Mouse (Mus musculus): Measurements from ENCODE around the gene Sema6d.
"Not testable (repeated sequence)": the region's sequence is repeated elsewhere in the genome, so short reads cannot be mapped to it uniquely, and the experiment has no call there.

The Sema6d gene

DNA sequence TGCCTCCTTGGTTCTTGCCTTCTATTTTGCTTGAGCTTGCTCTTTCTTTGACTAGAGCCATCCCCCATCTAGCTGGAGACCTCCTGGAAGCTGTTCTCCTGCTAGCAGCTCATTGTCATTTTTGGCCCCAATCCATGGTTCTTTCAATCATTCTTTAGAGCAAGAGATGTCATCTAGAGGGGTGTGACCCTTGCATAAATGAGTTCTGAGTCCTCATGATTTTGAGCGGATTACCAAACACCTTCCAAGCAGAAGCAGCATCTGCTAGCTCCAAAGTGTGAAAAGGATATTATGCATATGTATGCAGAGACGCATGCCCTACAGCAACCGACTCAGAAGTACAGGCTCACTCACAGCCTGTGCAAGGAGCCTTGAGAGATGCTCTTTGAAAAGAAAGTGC is 201.4 kb downstream of the Sema6d start:
- in situ Hi-C loops (cut with MboI, MseI): no loop called here

DNA sequence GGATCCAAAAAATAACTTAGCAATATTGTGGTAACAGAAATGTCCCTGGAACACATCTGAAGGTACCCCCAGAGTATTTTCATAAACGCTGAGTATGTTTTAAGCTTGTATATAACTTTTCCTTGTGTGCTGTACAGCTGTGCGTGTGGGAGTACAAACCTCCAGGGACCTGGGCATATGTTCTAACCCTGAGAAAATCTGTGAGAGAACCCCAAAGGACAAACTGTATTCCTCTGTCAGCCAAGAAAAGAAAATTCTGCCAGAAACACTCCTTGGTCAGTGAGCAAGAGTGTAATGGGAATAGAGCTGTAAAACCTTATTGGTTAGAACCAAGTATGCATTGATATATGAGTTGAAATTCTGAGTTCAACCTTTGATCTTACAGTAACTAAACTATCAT is 203.8 kb downstream of the Sema6d start:
- in situ Hi-C loops (cut with MboI, MseI): no loop called here

GRCm38 (mm10) chr2:124298351-124298750 is 208.6 kb downstream of the Sema6d start:
- in situ Hi-C loops (cut with MboI, MseI): no loop called here

GRCm38 (mm10) chr2:124298872-124299271 is 209.1 kb downstream of the Sema6d start:
- in situ Hi-C loops (cut with MboI, MseI): no loop called here

DNA sequence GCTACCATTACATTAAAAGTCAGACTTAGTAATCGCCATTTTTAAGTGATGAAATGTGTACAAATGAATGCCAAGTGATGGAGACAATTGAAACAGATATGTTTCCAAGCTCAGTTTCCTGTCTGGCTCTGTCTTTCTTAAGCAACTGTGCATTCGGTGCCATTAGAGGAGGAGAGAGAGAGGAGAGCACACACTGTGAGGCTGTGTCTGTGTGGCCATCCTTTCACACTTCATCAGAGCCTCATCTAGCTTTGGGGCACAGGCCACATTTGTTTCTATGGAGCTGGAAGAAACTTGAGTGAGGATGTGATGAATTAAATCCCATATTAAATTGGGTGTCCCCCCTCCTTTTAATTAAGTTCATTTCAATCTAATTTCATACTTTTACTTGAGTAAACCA is 218.8 kb downstream of the Sema6d start:
- in situ Hi-C loops (cut with MboI, MseI): no loop called here

- in situ Hi-C loops (cut with MboI, MseI): no loop called here
Observed at GRCm38 (mm10) chr2:124309361-124310128, 219.8 kb downstream of the Sema6d start.

- in situ Hi-C loops (cut with MboI, MseI): no loop called here
Observed at GRCm38 (mm10) chr2:124322528-124323215, 232.9 kb downstream of the Sema6d start.

- in situ Hi-C loops (cut with MboI, MseI): no loop called here
Observed at GRCm38 (mm10) chr2:124324107-124324724, 234.4 kb downstream of the Sema6d start.

- in situ Hi-C loops (cut with MboI, MseI): no loop called here
Observed at GRCm38 (mm10) chr2:124329473-124330130, 239.8 kb downstream of the Sema6d start.

- in situ Hi-C loops (cut with MboI, MseI): no loop called here
Observed at GRCm38 (mm10) chr2:124332890-124333289, 243.1 kb downstream of the Sema6d start.

DNA sequence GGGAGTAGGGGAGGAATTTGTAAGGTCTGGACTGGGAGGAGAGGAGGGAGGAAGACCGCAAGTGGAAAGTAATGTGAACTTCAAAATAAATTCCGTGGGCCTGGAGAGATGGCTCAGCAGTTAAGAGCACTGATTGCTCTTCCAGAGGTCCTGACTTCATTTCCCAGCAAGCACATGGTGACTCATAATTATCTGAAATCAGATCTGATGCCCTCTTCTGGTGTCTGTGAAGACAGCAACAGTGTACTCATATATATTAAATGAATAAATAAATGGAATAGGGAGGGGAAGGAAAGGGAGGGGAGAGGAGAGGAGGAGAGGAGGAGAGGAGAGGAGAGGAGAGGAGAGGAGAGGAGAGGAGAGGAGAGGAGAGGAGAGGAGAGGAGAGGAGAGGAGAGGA is 244.9 kb downstream of the Sema6d start:
- in situ Hi-C loops (cut with MboI, MseI): not testable (repeated sequence)

- in situ Hi-C loops (cut with MboI, MseI): no loop called here
Observed at GRCm38 (mm10) chr2:124338296-124338695, 248.5 kb downstream of the Sema6d start.

DNA sequence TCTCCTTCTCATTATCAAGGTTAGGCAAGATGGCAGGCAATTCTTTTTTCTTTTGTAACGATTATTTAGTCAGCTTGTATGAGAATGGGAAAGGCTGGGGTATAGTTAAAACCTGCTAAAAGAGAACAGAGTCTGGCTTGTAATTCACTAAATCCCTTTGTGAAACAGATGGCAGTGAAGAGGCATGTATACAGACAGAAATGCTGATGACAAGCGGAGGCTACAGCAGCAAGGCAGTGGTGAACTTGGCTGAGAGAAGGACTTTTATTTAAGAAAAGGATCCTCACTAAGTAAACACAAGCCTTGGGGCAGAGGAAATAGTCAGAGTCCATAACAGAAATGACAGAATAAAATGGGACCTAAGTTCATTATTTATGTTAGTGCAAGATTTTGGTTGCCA is 264.4 kb downstream of the Sema6d start:
- in situ Hi-C loops (cut with MboI, MseI): no loop called here

- in situ Hi-C loops (cut with MboI, MseI): no loop called here
Observed at GRCm38 (mm10) chr2:124354716-124355115, 264.9 kb downstream of the Sema6d start.

DNA sequence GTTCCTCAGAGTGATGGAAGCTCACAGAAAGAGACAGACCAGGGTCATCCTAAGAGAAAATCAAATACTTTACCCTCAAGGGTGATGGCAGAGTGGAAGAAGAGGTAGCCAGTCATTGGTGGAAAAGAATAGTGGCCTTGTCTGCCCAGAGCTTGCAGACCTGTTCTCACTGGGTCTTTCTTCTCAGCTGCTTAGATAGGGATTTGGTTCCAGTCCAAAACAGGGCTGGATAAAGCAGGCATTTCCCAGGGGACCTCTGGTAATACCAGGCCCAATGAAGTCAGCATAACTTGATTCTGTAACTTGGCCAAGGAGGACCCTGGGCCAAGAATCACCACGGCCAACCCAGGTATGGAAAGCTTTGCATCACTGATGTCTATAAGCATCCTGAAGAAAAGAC is 279.5 kb downstream of the Sema6d start:
- in situ Hi-C loops (cut with MboI, MseI): no loop called here

DNA sequence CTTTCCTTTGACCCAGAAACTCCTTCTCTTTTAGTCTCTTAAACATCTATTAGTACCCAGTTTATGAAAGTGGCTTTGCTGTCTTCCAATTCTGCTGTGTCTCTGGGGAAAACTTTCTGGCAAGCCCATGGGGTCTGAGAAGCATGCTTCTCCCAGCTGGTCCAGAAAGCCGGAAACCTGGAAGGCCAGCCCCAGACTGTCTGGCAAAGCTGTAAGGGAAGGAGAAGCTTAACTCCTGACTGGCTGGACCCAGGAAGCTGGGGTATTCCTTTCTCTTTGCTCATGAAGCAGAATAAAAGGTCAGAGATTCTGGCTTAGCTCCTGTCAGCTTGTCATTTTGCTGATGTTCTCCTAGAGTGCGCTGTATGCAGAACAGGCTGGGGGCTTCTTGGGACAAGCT is 280.2 kb downstream of the Sema6d start:
- in situ Hi-C loops (cut with MboI, MseI): no loop called here

- in situ Hi-C loops (cut with MboI, MseI): no loop called here
Observed at GRCm38 (mm10) chr2:124371363-124371762, 281.6 kb downstream of the Sema6d start.

DNA sequence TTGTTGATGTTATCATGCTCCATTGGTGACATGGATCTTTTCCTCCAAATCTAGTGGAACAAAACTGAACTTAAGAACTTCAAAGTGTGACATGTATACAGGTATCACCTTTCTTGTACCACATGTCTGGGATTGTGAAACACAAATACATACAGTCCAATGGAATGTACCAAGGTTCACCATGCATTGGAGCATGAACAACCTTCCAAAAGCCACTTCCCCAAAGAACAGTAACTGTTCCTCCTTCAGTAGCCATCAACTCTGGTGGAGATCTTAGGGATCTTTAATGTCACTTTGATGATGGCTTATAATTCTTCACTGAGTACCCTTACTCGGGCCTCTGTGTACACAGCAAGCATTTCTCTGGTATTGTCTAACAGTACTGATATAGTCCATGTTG is 295.3 kb downstream of the Sema6d start:
- in situ Hi-C loops (cut with MboI, MseI): no loop called here

DNA sequence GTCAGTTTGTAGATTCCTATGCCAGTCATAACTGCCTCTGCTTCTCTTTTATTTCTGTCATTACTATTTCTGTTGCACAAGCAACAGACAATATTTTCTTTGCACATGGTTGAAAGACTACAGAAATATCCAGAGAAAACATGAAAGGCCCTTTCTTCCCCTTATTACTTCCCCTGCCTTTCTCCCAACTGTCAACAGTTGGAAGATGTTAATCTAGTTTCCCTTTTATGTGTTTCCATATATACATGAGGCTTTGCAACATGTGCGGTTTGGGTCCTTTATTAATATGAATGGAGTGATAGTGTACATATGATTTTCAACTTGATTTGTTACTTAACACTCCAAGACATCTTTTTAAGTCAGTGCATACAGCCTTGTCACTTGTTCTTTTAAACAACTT is 296.0 kb downstream of the Sema6d start:
- in situ Hi-C loops (cut with MboI, MseI): no loop called here

DNA sequence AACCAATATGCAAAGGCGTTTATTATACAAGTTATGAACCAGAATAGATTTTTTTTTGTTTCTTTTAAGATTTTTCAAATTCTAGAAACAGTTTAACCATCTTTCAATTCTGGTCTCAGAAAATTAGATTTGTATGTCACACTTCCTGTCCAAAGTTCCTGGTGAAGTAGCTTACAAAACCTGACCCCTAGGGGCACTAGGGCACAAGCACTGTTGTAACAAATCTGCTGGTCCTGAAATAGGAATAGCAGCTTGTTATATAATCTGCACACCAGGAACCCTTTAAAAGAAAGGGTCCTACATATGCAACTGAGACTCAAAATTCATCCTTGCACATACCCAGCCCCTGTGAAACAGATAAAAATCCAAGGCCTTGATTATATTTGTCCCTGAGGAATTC is 298.5 kb downstream of the Sema6d start:
- in situ Hi-C loops (cut with MboI, MseI): no loop called here

DNA sequence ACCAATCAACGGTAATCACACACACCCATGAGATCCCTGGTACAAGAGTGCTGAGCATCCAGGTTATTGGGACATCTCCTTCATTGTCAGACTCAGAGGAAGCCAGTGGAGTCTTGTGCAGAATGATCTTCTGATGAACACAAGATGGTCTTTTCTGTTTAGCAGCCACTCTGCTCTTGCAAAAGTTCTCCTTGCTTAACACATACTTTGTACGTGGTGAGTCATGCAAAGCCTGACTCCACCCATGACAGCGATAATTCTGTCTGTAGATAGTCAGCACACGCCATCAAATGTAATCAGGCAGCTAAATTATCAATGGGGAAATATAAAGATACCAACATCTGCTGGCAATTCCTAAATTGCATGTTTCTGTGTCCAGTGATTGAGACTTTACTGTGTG is 307.0 kb downstream of the Sema6d start:
- in situ Hi-C loops (cut with MboI, MseI): no loop called here

GRCm38 (mm10) chr2:124397304-124397703 is 307.5 kb downstream of the Sema6d start:
- in situ Hi-C loops (cut with MboI, MseI): no loop called here
